Mouse (Mus musculus) B cell, adult 2 months (primary cell): ENCODE measurements at regions not wholly inside any gene's neighbourhood (a gene's known extent, or its start where the extent isn't known, plus 50 kb on each side); places are given as distances from the start of the nearest gene placed in this dataset.

ENCODE experiments used
- DNase-seq, 2 experiments: peaks; one replicate each; pipeline ENCODE4 v3.0.0; 2022

DNA sequence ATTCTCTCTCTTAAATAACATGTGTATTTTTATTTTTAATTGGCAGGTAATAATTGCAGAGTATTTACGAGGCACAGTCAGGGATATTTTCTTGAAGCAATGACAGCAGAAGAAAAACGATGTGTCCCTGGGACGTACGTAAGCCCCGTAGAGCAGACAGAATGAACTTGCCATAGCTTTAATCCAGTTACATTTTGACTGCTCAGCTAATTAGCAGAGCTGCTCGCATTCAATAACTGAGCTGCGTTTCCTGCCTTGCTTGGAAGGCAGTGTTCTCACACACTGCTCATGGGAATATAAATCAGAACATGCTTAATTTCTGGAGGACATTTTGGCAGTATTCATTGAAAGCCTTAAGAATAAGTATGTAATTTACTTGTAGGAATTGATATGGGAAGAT, 78.6 kb upstream of the Auts2 start:
- DNase-seq = no peak

DNA sequence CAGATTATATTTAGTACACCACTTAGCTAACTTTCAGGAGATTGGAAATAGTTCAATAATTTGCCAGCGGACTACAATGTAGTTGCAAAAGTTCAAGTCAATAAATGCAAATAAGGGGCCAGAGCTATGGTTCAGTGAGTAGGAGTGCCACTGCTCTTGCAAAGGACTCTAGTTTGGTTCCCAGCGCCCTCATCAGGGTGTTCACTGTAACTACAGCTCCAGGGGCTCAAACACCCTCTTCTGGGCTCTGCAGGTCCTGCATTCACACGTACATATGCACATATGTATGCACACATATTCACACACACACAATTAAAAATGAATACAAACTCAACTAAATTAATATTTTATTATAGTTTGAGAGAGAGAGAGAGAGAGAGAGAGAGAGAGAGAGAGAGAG, 74.1 kb upstream of the Auts2 start:
- no peak for DNase-seq

DNA sequence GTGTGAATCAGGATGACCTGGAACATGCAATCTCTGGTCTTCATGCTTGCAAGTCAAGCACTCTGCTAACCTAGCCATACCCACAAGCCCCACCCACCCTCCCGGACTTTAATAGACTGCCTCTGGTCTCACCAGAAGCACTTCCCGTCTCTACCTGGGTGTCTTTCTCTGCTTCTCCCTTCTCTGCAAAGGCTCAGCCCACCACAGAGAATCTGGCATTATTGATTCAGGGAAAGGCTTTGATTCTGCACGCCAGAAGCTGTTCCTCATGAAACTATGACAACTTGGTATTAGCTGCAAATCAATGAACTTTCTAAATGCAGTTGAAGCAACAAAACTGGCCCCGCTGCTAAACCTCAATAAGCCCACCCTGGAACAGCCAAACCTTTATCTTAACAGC, 66.1 kb upstream of the Auts2 start:
- DNase-seq = no peak

DNA sequence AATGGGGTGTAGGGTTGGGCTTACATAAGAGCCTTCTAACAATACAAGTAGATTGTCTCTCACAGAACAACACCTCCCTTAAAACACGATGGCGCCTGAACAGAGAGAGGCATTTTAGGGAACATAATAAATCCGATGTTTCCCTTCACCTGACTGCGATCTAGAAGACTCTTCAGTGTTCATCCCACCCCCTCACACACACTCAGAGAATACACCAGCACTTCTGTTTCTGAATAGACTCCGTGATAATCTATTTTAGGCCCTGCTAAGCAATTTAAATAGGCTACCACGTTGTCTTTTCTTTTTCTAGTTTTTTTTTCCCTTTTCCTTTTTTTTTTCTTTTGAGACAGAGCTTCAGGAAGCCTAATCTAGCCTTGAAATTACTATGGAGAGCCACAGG, 63.1 kb upstream of the Auts2 start:
- DNase-seq = no peak

DNA sequence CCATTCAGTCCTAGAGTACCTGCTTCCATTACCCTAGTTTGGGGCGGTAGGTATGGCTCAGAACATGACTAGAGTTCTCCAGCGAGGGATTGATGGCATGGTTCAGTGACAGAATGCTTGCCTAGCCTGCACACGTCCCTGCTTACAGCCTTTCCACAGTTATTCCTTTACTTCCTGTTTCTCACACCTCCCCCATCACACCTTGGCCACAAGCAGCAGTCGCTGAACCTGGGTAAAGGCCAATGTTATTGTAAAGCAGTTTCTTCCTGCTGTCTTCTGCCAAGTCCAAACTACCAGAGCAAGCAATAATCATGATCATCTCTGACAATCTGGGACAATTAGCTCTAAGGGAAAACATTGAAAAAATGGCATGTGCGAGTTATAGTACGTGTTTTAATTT, 51.7 kb upstream of the Auts2 start:
- DNase-seq = no peak
